9 mouse cellular contexts compared by ENCODE assay signal in genomic region chr2:26561351-26562016, GRCm38 (mm10). TPM values are rescaled to one million over a fixed set of nuclear protein-coding genes. Genes with fewer than 3 reads are reported as not detected.
DNase-seq lines count a peak whose midpoint lies in the region; ATAC-seq and TF ChIP-seq lines count a peak whose summit lies in the region.
"Had no signal": no experiment of that assay in that cellular context is flagged by ENCODE, and none has a peak within 500 bp of the region (broad histone marks: within the 10 kb centered on the region; RNA-seq: fewer than 3 reads in every experiment).

No protein-coding gene starts in this region.

- H3K27ac ChIP-seq in thymus, adult 2 months (ENCODE audit: control insufficient read depth, insufficient read depth, low read length): no peak overlapping the region
- H3K27ac ChIP-seq in midbrain, embryonic 16.5 days (ENCODE audit: low read length): no peak overlapping the region

- no peak overlapping the region for H3K4me3 ChIP-seq in thymus, adult 2 months (ENCODE audit: control insufficient read depth, insufficient read depth, low read length)
- no peak overlapping the region for H3K4me3 ChIP-seq in midbrain, embryonic 16.5 days (ENCODE audit: low read depth, low read length)

- WGBS in thymus, adult 2 months: 49% methylated on average over 6 of the region's 6 CpGs
- 45% methylated on average over 6 of the region's 6 CpGs for WGBS in midbrain, embryonic 16.5 days

- H3K9me3 ChIP-seq in midbrain, embryonic 16.5 days (replicated peaks; ENCODE audit: control insufficient read depth, low read length, poor library complexity, severe bottlenecking): no peaks in the 10 kb centered on the region

- H3K4me1 ChIP-seq in thymus, adult 2 months (replicated peaks; ENCODE audit: control insufficient read depth, insufficient read depth, low read length): peaks cover 29% of the 10 kb centered on the region
- H3K4me1 ChIP-seq in midbrain, embryonic 16.5 days (ENCODE audit: control insufficient read depth, insufficient read depth, low read length): no peaks in the 10 kb centered on the region

- peak; percentile 35 for DNase-seq in thymus, adult 2 months
- no peak for DNase-seq in thymus, postnatal 36 days
- DNase-seq in embryo, embryonic 11.5 days (ENCODE audit: low read depth, low spot score): peak; percentile 60
- DNase-seq in heart, postnatal 10 days: peak; percentile 71 to 74
- peak; percentile 61 to 67 for DNase-seq in kidney, postnatal 36 days
- no peak for DNase-seq in urinary bladder, postnatal 25 days (ENCODE audit: low spot score)
- DNase-seq in T-cell, adult 2 months (ENCODE audit: low spot score): no peak

- no peak overlapping the region for H3K4me2 ChIP-seq in midbrain, embryonic 16.5 days (ENCODE audit: low read length)

- peak; percentile 72; the same call in 1 of the 2 replicates for ATAC-seq in midbrain, embryonic 16.5 days

- H3K36me3 ChIP-seq in thymus, adult 2 months (ENCODE audit: control insufficient read depth, insufficient read depth, low read length): no peaks in the 10 kb centered on the region
- no peaks in the 10 kb centered on the region for H3K36me3 ChIP-seq in midbrain, embryonic 16.5 days (ENCODE audit: control insufficient read depth, insufficient read depth, low read length)

- TF ChIP-seq POLR2A in thymus, adult 2 months (IDR thresholded peaks at IDR 0.05; ENCODE audit: control insufficient read depth, extremely low read depth, insufficient read depth, low read length, poor library complexity): no peak

- intact Hi-C loops in heart, postnatal 10 days (cut with DNase I): loop anchor here (1.0 to 10.0 kb wide), 4 partner anchors 87 to 409 kb away; no protein-coding TSS in a partner anchor

- no peaks in the 10 kb centered on the region for H3K27me3 ChIP-seq in thymus, adult 2 months (ENCODE audit: control insufficient read depth, insufficient read depth, low read length)
- no peaks in the 10 kb centered on the region for H3K27me3 ChIP-seq in midbrain, embryonic 16.5 days (ENCODE audit: control insufficient read depth, insufficient read depth, low read depth, low read length)

- no peak for TF ChIP-seq CTCF in thymus, adult 2 months (IDR thresholded peaks at IDR 0.05; ENCODE audit: borderline replicate concordance, control insufficient read depth, extremely low read depth, insufficient read depth, low read length, poor library complexity)

- H3K9ac ChIP-seq in midbrain, embryonic 16.5 days (ENCODE audit: low read depth, low read length): no peak overlapping the region

RNA-seq across cellular contexts. Expression of gene Egfl7, which starts 18.3 kb away (rescaled TPM):
- 63.9 and 105 TPM in 2 replicates for polyA plus RNA-seq in thymus, adult 2 months (2012; rRNA removed)
- total RNA-seq in heart, postnatal 10 days (2021): 100 to 1,000 TPM; 325 to 346 TPM
- 62.0 and 64.4 TPM in 2 replicates for polyA plus RNA-seq in midbrain, embryonic 16.5 days (2015; fragmentation: Nextera tagmentation; extraction: Ambion mirVana)

RNA-seq across cellular contexts. Expression of gene Gm20532, which starts 25.0 kb away (rescaled TPM):
- not detected in 2 replicates for polyA plus RNA-seq in thymus, adult 2 months (2012; rRNA removed)
- under 1 TPM in 1 of 2 experiments, not detected in 1; 0.36 TPM for total RNA-seq in heart, postnatal 10 days (2021)
- polyA plus RNA-seq in midbrain, embryonic 16.5 days (2015; fragmentation: Nextera tagmentation; extraction: Ambion mirVana): 0.30 TPM in 1 of 2 replicates, not detected in the other
- polyA plus RNA-seq: heart, embryonic 14.5 days had no signal

RNA-seq across cellular contexts. Expression of gene Agpat2, which starts 42.7 kb away (rescaled TPM):
- polyA plus RNA-seq in thymus, adult 2 months (2012; rRNA removed): 89.3 and 137 TPM in 2 replicates
- 10 to 100 TPM; 53.3 to 78.7 TPM for total RNA-seq in heart, postnatal 10 days (2021)
- polyA plus RNA-seq in midbrain, embryonic 16.5 days (2015; fragmentation: Nextera tagmentation; extraction: Ambion mirVana): 4.0 and 4.1 TPM in 2 replicates

RNA-seq across cellular contexts. Expression of gene Notch1, which starts 45.0 kb away (rescaled TPM):
- polyA plus RNA-seq in thymus, adult 2 months (2012; rRNA removed): 159 and 219 TPM in 2 replicates
- total RNA-seq in heart, postnatal 10 days (2021): 10 to 100 TPM; 54.0 to 54.3 TPM
- polyA plus RNA-seq in midbrain, embryonic 16.5 days (2015; fragmentation: Nextera tagmentation; extraction: Ambion mirVana): 10.7 and 11.4 TPM in 2 replicates

Comparison
In these comparisons a context has a peak if more than half of its experiments do, and no peak if none do; other contexts are left out.
1. DNase-seq: peak in thymus, adult 2 months (single experiment), embryo, embryonic 11.5 days (single experiment), heart, postnatal 10 days (2 of 2) and kidney, postnatal 36 days (2 of 2); none in thymus, postnatal 36 days (0 of 2), urinary bladder, postnatal 25 days (single experiment) and T-cell, adult 2 months (single experiment).
2. RNA of gene Agpat2, which starts 42.7 kb away (polyA plus RNA-seq): 89.3 to 137 TPM in thymus, adult 2 months; 4.0 to 4.1 TPM in midbrain, embryonic 16.5 days; every median in the first group is over 10 times any median in the second.